Mouse (Mus musculus) lung, postnatal 25 days (tissue): ENCODE measurements around the gene Ckap2.

Experiments used
- DNase-seq: peaks from one replicate; pipeline ENCODE4 v3.0.0; 2022; ENCODE audit warnings: low spot score

Ckap2 gene

GRCm38 (mm10) chr8:22185431-22186397, at the start of gene Ckap2:
Gene Ckap2 (minus strand): TSS chr8:22185819.
- peak; percentile 86 for DNase-seq

GRCm38 (mm10) chr8:22228621-22229020, 43.0 kb upstream of the Ckap2 start:
- peak; percentile 42 for DNase-seq

DNA sequence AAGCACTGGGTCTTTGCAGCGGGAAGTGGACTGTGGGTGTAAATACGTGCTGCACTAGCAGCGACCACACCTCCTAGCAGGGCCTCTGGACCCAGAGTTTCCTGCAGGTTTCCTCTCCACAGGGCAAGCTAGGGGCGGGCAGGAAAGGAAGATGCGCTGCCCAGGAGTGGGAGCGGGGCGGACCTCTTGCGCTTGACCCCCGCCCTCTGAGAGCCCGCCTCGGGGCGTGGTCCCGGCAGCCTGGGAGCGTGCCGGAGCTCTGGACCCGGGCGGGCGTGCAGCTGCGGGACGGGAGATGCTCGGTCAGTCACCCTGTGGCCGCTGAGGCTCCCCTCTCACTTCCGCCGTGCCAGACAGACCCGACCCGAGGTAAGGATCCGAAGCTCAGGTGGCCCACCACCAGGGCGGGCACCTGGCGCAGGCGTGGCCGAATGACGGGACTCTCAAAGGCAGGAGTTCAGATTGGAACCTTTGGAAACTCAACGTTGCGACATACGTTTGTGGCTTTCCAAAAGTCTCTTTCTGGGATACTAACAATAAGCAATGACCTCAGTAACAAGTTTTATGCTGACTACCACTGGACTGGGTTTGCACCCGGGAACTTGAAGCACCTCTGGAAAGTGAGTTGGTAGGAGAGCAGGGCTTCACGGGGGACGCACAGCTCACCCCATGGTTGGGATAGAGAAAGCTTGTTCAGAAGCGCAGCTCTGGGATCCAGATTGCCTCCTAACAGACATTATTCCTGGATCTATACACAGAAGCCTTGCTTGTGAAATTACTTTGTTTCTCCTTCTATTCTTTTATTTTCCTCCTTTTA, 41.6 kb upstream of the Ckap2 start, which contains the start of gene Thsd1:
Gene Thsd1, plus strand, starts transcription at position 253 of the 817 bp plus-strand sequence.
- peak; percentile 80 for DNase-seq

DNA sequence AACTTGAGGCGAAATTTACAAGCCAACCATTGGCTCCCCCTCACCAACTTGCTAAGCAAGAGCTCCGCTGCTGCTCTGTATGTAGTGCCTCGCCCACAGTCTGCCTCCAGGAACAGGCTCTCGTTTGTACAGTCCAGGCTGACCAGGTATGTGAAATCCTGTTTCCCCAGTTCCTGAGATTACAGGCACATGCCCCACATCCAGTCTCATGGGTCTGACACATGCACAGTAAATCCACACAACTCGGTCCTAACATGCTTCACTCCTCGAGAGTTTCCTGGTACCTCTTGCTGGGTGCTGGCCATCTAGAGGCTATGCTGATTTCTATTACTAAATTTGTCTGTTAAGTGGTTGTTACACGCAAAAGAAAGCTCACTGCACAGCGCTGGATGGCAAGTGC, 40.7 kb upstream of the Ckap2 start:
- DNase-seq: no peak

- DNase-seq: no peak
These were observed 29.2 kb upstream of the Ckap2 start for GRCm38 (mm10) chr8:22214826-22215225.

DNA sequence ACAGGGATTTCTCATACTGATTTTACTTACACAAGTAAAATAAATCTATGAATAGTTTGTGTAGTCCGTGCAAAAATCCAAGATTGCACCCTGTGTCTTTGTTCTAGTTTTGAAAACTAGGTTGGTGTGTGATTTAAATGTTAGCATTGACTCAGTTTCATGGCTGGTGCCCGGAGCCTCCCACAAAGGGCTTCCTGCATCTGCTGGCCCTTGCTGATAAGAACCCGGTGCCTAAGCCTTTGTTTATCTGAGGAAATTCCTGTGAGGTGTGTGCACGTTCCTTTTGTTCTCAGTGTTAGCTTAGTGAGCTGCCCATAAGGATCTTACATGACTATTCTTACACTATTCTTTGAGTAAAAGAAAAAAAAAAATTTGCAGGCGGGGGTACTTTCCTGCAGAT, 23.4 kb upstream of the Ckap2 start:
- peak; percentile 73 for DNase-seq

DNA sequence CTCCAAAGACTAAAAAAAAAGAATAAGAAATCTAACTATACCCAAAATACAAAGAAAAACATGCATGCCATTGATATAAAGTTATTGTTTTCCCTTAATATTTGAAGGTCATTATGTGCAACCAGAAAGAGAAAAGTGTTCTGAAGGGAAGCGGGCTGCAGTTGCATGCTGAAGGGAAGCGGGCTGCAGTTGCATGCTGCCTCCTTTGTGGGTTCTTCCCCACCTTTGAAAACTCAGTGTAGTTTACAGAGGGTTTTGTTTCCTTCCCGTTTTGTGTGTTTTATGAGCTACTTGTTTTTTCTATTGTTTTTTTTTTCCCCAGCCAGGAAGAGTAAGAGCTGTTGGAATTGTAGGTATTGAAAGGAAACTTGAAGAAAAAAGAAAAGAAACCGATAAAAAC, 21.9 kb upstream of the Ckap2 start:
- DNase-seq: no peak

- no peak for DNase-seq
These were observed 13.9 kb upstream of the Ckap2 start for GRCm38 (mm10) chr8:22199481-22199880.

- DNase-seq: no peak
These were observed 12.3 kb upstream of the Ckap2 start for GRCm38 (mm10) chr8:22197914-22198313.

DNA sequence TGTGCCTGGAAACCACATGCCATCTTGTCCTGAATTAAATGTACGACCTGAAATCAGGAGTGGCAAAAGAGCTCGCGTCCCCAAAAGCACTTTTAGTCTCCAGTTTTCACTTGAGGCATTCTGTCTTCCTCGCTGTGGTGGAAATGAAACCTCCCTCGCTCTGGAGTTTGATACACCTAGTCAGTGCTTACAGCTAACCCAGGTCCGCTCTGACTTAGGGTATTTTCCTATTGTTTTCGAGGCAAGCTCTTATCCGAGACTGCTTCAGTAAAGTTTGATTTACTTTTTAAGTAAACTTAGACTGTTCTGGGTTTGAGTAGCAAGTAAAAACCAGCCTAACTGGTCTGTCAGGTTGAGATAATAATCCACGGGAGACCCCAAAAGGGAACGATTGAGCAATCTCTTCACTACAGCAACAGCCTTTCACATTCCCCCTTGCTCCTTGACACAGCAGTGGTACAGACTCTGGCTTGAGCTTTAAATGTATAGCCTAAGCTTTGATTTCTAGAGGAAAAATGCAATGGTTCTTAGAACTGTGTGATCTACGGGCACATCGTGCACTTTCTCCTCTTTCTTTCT, 7.9 kb upstream of the Ckap2 start:
- DNase-seq: peak; percentile 60

DNA sequence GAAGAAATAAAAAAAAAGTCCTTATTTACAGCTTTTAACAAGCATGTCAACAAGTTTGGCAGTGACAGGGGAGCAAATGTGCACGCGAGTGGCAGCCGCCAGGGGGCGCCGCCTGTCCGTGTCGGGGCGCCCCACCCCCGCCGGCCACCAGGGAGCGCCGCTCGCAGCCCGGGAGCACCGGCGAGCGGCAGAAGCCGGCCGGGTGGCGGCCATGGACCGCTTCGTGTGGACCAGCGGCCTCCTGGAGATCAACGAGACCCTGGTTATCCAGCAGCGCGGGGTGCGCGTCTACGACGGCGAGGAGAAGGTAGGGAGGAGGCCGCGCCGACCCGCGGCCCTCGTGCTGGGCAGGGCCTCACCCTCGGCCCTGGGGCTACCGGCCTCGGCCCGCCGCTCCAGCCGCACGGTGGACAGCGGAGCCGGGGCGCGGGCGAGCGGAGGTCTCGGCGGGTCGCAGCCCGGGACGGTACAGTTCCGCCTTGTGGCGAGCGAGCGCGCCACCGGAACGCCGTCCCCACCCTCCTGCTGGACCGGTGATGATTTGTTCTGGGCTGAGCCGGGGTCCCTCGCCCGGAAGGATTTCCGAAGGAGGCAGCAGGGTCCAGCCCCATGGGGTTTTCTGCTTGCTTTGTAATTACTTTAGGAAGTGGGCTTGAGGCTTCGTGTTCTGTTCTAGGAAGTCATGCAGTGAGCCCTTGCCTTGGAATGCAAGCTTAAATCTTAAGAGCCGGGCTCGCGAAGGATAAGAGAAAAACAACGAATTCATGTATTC, 7.2 kb upstream of the Ckap2 start, which contains the start of gene Vps36:
Gene Vps36, plus strand, starts transcription at position 150 of the 772 bp plus-strand sequence.
- DNase-seq: peak; percentile 86

DNA sequence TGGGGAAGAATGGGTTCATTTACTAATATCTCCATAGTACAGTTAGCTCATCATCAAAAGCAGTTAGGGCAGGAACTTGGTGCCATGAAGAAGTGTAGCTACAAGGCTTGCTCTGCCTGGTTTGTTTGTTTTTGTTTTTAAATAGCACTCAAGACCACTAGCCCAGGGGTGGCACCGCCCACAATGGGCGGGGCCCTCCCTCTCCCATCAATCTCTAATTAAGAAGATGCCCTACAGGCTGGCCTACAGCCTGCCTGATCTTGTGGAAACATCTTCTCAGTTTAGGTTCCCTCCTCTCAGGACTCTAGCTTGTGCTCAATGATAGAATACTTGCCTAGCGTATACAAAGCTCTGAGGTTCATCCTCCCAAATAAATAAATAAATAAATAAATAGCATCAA, 735 bp downstream of the Ckap2 start:
- no peak for DNase-seq

GRCm38 (mm10) chr8:22175966-22176365, 9.7 kb downstream of the Ckap2 start:
- no peak for DNase-seq

DNA sequence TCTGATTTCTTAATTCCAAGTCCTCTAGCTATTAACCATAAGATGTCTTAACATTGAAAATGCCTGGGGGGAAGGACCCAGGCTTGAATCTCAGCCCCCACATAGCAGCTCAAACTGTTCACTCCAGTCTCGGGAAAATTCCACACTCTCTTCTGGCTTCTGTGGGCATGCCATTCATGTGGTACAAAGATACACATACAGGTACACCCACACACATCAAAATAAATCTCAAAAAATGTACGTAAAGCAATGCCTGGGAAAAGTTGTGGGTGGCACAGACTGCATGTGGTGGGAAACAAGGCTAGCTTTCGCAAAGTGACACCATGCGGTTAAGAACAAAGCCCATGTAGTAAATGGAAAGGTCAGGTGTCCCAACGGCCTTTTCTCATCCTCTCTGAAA, 16.5 kb downstream of the Ckap2 start:
- no peak for DNase-seq

DNA sequence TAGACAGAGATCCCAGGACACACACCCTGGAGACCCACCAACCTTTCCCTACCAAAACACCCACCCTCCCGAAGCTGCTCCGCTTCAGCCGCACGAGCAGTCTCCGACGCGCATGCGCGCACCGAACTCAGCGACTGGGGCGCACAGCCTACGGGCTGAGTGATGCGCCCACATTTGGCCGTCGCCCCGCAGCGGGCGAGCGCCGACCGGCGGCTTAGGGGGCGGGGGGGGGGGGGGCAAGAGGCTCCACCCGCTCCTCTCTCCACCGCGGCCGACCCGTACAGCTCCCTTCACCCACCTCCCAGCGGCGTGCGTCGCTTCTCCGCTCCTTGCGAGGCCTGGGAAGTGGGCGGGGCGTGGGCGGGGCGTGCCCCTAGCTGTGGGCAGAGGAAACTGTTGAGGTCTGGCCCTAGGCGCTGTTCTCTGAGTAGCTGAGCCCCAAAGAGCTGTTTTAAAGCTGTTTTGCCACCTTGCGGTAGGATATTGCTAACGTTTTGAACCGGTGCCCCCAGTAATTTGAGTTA, 19.5 kb downstream of the Ckap2 start, which contains the start of gene Nek3:
Gene Nek3, minus strand, starts transcription at position 356 of the 524 bp plus-strand sequence.
- DNase-seq: peak; percentile 83

- DNase-seq: no peak
These were observed 20.2 kb downstream of the Ckap2 start for GRCm38 (mm10) chr8:22165251-22166079.

DNA sequence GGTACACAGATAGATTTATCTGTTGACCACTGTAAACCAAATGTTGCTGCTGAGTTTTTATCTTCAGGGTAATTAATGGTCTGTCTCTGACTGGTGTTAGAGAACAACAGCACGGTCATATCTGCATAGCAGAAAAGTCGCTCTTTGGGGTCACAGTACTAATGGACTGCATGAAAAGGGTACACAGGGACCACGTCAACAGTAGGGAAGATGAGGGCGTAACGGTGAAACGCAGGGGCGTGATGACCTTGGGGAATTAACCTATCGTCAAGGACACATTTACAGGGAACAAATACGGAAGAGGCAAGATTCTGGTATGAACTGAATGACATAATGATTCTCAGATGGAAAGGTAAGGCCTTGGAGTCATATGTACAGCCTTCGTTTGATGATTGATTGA, 21.2 kb downstream of the Ckap2 start:
- no peak for DNase-seq

DNA sequence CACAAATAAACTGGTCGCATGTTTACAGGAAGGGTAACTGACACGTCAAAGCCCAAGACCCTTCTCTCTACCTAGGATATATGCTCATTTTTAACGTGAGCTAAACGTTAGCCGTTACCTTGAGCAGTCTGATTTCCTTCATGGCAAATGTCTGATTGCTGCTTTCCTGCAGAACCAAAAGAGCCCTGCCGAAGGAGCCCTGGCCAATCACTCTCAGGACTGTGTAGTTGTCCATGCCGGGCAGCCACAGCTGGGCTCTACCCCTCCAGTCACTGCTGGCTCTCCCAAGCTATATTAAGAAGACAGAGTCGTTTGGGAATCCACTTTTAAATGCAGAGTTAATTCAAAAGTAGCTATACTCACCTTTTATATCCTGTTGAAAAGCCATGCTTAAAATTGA, 23.4 kb downstream of the Ckap2 start:
- DNase-seq: no peak

- DNase-seq: no peak
These were observed 35.3 kb downstream of the Ckap2 start for GRCm38 (mm10) chr8:22150345-22150663.

DNA sequence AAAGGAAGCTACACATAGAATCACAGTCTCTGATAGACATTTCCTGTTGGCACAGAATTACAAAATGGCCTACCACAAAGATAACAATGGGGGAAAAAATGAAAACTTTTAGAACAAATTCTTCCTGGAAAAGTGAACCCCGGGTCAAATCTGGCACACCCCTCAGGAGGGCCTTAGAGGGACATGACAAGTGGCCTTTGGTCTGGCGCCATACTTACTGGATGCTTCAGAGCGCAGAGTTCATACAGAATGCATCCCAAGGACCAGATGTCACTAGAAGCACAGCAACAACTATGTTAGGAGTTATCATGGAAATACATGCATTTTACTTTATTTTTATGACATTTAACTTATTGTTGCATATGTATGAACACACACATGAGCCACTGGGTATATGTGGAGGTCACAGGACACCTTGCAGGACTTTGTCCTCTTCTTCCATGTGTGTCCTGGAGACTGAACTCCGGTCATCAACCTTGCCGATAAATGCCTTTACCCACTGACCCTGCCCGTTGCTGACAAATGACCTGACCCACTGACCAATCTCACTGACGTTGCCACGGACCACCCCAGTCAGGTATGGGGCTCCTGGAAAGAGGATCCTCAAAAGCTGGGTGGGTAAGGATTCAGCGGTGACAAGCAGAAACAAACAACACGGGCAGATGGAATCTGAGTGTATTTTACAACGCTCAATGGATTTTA, 35.8 kb downstream of the Ckap2 start:
- no peak for DNase-seq
